Mouse (Mus musculus): Measurements from ENCODE around the gene 1110008L16Rik.
A peak's percentile ranks its signal among the peaks of the same experiment; 100 is the strongest.
"Not testable (repeated sequence)": the region's sequence is repeated elsewhere in the genome, so short reads cannot be mapped to it uniquely, and the experiment has no call there.

Gene 1110008L16Rik

DNA sequence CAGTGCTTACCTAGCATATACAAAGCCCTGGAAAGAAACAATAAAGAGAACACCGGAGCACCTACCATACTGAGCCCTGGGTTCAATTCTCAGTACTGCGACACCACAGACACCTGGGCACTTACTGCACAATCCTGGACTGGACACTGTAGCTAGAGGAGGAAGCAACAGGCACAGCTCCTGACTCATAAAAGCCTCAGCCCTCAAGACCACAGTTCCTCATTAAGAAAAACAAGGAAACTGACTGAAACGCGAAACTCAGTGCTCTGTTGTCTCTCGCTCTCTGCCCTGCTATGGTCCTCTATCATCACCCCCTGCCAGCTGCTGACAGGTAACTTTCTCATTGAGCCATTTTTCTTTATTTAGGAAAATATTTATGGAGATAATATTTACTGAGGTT is at the start of gene 1110008L16Rik:
1110008L16Rik (plus strand) TSS at position 242 of the 400 bp plus-strand sequence.
- no peak for DNase-seq

DNA sequence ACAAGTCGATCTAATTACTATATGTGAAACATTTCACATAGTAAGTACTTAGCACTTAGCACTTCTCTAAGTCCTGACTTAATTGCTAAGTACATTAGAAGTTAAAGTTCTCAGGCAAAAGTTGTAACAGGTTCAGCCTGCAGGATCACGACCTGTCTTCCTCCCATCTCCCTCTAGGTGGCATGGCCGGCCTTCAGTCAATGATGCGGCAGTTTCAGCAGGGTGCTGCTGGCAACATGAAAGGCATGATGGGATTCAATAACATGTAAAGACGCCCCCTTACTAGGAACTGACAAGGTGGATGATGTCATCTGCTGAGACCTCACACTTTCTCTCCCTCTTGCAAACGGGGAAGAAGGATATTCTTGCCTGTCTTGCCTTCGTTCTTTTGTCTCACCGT is 37.4 kb upstream of the 1110008L16Rik start:
- not testable (repeated sequence) for DNase-seq

DNA sequence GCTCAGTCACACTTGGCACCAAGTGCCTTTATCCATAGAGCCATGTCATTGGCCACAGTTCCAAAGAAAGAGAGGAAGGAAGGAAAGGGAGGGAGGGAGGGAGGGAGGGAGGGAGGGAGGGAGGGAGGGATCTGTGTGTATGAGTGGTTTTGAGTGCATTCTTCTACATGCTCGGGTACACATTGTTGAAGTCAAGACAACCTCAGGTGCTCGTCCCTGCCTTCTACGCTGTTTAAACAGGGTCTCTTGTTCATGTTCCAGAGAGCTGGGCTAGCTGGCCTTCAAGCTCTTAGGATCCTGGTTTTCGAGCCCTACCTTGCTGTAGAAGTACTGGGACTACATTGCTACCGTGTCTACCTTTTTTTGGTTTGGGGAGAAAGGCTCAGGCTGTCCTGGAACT is 36.0 kb upstream of the 1110008L16Rik start:
- not testable (repeated sequence) for DNase-seq

DNA sequence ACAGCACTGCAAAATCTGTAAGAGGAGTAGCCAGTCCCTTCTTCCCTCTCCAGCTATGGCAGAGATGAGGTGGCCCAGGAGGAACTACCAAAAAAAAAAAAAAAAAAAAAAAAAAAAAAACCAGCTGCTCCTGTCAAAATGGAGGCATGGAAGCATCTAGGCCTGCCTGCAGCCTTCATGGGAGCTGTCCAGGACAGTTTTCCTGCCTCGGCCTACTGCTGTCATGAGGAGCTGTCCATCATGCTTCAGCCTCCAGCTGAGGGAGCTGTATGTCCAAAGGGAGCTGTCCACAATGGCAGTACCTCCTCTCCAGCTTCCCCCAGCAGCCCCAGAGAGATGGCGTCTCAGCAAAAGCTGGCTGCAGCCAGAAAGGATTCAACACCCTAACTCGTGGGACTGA is 27.1 kb upstream of the 1110008L16Rik start:
- no peak for DNase-seq

DNA sequence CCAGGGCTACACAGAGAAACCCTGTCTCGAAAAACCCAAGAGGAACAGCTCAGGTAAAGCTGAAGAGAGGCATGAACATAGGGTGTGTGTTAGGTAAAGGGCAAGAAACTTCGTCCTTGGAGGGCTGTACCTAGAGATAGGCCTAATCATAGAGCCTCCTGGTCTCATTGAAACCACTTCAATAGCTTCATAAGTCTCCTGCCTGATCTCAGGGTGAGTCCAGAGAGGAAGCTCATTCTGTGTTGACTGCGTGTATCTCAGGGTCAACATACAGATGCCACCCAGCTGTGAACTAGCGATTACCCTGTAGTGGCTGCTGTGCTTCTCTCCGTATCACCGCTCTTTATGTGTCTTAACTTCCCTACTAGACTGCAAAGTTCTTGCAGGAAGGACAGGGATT is 21.8 kb upstream of the 1110008L16Rik start:
- not testable (repeated sequence) for DNase-seq

DNA sequence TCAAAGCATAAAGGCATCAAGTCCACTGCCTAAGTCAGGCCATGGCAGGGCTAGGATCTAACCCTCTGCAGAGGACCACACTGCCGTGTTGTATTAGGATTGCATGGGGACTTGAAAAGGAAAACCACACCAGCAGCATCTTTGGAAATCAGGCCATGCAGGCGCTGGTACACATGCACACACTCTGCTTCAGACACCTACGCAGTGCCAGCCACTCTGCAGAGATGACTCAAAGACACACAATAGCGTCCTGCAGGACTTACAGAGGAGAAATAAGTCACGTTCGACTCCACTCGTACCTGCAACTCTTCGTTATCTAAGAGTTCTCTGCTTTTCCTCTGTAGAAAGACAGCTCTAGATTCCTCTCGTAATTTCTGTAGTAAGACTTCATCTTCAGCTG is 1.3 kb upstream of the 1110008L16Rik start:
- no peak for DNase-seq

DNA sequence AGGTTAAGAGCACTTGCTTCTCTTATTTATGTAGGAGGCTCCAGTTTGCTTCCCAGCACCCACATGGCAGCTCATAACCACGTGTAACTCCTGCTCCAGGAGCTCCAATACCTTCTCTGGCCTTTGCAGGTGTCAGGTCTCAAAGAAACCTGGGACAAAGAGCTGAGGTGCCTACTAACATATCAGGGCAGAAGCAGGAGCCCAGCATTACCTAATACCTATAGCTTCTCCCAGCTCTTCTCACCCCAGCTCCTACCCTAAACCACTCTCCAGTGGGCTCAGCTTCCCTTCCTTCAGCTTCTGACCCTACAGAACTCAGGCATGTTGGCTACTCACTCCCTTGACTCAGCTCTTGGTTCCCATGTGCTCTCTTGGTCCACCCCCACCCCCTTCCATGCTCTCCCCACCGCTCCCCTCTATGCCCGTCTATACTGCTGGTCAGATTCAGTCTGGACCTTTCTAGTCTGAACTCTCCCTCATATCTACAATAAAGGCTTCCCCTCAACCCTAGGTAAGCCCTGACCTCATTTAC is 1.5 kb downstream of the 1110008L16Rik start:
- no peak for DNase-seq

DNA sequence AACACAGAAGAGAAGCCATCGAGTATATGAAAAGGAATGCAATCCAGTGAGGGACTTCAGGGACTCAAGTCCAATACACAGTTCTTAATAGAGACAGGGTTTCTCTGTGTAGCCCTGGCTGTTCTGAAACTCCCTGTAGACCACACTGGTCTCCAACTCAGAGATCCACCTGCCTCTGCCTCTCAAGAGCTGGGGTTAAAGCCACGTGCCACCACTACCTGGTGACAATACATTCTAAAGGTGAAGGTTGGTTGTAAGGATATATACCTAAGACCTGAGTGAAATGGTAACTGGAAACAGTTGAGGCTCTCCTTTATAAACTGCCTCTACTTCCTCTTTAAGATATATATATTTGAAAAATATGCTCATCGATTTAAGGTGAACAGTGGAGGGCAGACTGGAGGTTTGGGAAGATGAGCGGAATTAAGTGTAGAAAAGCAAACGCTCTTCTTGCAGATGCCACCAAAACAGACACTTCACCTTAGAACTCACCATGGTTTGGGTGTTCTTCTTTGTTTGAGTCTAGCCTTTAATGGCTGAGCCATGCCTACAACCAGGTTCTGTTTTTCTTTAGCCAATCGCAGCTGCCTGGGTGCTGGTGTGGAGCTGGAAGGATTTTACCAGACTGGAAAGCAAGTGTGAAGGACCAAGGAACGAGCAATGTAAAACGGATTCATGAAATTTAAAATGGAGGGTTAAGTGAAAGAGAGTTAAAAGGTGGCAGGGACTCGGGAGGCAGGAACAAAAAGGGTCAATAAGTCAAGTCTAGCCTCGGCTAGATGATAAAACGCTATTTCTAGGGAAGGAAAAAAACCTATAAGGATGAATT is 2.3 kb downstream of the 1110008L16Rik start:
- DNase-seq: no peak

DNA sequence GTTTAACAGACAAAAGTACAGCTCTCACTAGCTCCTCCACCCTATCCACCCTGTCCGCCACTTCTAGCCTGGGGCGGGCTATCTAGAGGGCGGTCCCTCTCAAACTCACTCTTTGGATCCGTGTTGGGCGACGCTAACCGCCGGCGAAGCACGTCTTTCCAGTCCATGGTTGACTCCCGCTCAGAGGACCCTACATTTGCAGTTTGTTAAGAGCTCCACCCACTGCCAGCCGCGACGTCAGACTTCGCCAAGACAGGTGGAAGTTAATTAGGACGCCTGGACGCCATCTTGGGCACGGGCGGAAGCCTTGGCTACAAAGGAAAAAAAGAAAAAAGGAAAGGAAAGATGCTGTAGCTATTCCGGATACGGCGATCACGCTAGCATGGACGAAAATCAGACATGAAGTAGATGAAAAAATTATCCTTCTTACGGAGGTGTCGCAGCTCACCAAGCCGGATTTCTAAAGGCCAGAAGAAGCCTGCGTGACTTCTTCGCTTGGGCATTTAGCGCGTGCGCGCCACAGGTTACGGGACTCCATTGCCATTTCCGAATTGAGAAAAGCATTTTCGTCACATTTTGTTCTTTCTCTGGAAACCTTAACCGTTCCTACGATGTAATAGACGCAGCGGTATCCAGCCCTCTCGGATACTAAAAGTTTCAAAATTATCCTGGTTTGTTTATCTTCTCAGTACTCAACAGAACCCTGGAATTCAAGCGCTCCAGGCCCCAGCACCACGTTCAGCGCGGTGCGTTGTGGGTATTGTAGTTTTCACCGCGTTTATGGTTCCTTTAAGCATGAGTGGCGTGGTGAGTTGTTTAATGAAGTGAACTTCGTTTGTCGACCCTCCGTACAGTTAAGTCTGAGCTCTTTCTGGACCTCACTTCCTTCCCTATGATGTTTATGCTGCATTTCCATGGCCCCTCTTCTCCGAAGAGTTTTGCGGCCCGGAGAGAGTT is 3.4 kb downstream of the 1110008L16Rik start, which contains the start of gene Ppp2r3c:
Ppp2r3c (minus strand) TSS at position 514 of the 957 bp plus-strand sequence.
- peak; percentile 86 for DNase-seq

DNA sequence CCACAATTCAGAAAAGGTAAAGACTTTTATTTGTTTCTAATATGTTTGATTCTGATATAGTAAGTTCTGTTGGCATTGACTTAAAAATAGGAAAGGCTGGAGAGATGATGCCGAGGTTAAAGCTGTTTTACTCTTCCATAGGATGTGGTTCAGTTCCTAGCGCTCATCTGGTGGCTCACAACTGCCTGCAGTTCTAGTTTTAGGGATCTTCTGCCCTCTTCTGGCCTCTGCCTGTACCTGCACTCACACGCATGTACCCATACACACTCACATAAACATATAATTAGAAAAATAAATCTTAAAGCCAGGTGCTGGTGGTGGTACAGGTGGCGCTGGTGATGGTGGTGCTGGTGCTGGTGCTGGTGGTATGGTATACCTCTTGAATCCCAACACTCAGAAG is 7.0 kb downstream of the 1110008L16Rik start:
- DNase-seq: no peak

DNA sequence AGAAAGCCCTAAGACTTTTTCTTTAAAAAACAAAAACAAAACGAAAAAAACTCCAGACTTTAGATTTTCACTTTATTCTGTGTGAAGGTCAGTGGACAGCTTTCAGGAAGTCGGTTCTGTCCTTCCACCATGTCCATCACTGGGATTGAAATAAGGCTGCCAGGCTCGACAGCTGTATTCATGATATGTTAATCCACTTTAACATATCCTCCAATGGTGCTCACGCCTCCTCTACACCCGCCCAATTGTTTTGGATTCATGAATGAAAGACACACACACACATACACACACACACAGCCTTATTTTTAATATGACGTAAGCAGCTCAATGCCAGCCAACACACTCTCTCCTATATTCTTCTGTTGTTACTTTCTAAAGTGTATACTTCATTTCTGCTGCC is 8.2 kb downstream of the 1110008L16Rik start:
- DNase-seq: no peak

DNA sequence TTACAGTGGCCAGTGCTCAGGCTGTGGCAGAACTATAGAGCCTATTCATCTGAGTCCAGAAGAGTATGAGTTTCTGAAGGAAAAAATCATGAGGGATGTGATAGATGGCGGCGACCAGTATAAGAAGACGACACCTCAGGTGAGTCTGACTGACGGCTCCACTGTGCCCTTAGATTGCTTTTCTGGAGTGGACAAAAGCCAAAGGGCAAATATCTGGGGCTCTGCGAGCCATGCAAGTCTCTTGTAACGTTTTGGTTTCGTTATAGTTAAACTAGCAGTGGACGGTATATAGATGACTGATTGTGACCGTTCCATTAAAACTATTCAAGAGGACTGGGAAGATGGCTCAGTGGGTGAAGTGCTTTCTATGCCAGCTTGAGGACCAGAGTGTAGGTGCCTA is 9.4 kb downstream of the 1110008L16Rik start:
- no peak for DNase-seq

DNA sequence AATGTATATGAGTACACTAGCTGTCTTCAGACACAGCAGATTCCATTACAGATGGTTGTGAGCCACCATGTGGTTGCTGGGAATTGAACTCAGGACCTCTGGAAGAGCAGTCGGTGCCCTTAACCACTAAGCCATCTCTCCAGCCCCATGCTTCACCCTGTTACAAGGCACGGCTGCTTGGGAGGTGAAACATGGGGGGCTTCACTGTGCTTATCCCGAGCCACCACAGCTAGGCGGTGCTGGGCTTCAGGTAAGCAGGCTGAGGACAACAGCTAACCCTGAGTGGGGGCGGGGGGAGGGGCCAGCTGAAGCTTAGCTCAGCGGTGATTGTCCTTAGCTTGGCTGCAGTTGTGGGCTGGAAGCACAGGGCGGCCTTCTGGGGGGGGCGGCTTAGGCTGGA is 10.1 kb downstream of the 1110008L16Rik start:
- DNase-seq: no peak

DNA sequence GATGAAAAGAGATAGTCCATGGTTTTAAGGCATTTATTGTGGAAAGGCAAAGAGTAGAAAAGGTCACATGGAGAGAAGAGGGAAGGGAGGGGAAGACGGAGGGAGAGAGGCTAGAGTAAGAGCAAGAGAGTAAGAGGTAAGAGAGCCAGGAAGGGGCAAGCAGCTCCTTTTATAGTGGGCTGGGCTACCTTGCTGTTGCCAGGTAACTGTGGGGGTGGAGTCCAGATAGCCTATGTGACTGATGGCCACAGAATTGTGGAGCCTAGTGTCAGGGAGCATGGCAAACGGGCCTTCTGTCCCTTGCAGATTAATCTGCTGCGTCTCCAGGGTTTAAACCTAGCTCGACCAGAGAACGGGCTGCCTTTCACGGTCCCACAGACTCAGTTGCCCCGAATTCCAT is 12.5 kb downstream of the 1110008L16Rik start:
- DNase-seq: no peak

DNA sequence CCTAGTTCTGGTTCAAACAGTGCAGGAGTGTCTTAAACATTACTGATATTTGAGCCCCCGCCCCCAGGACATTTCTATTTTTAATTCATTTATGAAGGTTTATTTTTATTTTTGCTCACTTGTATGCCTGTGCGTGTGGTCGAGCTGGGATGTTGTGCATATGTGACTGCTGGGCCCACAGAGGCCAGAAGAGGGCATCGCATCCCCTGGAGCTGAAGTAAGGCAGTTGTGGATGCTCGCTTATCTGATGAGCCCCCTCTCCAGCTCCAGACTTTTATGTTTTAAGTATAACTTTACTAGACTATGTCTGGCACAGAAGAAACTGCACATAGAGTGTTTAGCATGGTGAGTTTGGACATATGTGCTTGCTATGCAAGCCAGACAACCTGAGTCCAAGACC is 14.5 kb downstream of the 1110008L16Rik start:
- DNase-seq: no peak

DNA sequence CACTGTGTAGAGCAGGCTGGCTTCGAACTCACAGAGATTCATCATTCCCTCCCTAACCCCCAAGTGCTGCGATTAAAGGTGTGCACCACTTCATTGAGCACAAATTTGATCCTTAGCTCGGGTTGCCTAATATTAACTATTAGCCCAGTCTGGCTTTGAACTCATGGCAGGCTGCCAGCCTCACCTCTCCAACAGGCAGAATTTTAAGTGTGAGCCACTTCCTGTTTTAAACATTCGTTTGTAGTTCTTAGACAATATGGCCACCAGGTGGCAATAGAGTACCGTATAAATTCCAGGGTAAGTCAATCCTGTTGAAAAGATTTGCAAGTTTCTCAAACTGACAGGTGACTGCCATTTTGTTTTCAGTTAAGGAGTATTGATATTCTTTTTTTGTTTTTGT is 15.8 kb downstream of the 1110008L16Rik start:
- peak; percentile 75 for DNase-seq

DNA sequence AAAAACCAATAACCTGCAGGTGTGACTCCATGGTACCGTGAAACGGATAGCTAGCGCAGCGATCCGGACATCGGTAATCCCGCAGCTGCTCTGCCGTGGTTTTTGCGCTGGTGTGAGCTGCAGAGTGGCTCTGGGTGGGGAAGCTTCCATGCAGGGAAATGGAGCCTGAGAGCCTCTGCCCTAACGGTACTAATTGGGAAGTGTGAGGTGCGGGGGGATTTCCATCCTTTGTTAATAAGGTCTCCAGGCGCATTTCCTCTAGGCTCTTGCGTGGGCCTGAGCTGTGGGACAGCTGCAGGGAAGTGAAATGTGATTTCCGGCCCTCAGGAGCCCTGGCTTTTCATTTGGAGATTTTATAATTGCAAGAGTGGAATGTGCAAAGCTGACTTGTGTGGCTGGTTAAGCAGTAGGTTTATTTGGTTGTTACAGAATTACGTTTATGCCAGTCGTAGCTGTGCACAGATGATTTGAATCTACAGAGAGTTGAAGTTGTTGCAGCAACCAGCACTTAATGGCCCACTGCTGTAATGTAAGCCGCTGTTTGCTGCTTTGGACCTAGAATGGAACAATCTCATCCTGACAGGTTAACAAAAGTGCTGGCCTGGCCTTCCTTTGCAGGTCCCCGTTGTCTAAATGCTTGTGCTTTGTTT is 22.4 kb downstream of the 1110008L16Rik start:
- no peak for DNase-seq

DNA sequence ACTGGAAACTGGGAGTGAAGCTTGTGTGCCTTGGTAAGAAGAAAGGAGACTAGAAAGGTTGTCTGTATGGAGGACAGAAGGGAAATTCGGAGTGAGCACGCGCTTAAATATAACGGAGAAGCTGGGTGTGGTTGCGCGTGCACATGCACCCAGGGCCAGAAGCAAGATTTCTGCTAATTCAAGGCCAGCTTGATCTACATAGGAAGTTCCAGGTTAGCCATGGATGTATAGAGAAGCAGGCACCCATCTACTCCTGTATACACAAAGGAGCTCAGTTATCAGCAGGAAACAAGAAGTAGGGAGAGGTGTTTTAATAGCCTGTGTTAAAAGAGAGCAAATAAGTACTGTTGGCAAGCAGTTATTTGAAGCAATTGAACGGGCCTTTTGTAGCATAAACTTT is 26.3 kb downstream of the 1110008L16Rik start:
- DNase-seq: no peak

DNA sequence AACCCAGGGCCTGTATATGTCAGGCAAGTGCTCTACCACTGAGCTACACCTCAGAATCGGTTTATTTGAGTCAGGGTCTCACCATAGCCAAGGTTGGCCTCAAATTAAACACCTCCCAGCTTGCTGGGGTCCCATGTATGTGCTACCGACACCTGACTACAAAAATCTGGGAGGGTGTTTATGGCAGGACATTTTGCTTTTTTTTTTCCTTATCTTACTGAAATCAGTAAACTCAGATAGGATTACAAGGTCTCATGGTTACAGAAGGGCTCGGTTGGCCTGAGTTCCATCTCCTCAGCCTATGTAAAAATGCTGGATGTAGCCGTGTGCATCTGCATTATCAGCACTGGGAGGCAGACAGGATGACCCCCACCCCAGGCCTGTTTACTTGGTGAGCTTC is 29.4 kb downstream of the 1110008L16Rik start:
- DNase-seq: no peak

DNA sequence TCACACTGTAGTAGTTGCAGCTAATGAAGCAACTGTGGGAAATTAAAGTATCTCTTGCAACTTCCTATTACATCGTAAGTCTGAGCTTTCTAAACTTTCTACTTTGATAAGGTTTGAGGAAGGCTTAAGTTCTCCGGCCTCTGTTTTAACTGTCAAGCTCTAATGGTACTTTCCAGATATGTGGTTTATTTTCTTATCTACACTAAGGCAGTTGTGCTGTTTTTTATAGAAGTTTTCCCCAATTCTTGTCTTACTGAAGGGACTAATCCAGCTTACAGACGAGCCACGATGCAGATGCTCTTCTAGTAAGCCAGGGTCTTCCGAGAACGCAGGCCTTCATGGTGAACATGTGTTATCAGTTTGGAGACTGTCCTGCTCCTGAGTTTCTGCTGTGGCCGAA is 30.0 kb downstream of the 1110008L16Rik start:
- DNase-seq: no peak

DNA sequence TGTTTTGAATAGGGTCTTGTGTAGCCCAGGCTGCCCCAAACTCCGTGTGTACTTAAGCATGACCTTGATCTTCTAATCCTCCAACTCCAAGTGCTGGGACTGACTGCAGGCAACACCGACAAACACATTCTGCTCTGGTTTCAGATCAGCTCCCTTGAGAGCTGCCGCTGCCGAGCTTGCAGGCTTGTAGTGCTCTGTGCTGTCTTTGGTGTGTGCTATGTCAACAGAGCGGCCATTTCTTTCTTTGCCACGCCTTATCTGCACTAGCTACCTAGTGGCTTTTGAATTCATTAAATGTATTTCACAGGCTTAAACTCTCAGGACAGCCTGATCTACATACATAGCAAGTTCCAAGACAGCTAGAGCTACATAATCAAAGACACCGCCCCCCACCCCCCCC is 34.3 kb downstream of the 1110008L16Rik start:
- no peak for DNase-seq

DNA sequence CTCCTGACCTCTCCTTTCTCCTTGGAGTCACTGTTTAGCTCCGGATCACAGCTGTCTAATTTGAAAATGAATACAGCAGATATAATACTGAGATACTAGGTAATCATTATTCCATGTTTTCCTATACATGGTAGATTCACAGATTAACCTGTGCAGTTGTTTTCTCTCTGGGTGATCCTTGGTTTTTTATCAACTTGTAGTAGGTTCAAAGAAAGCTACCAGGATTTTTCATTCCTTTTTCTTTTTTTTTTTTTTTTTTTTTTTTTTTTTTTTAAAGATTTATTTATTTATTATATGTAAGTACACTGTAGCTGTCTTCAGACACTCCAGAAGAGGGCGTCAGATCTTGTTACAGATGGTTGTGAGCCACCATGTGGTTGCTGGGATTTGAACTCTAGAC is 39.1 kb downstream of the 1110008L16Rik start:
- DNase-seq: not testable (repeated sequence)

DNA sequence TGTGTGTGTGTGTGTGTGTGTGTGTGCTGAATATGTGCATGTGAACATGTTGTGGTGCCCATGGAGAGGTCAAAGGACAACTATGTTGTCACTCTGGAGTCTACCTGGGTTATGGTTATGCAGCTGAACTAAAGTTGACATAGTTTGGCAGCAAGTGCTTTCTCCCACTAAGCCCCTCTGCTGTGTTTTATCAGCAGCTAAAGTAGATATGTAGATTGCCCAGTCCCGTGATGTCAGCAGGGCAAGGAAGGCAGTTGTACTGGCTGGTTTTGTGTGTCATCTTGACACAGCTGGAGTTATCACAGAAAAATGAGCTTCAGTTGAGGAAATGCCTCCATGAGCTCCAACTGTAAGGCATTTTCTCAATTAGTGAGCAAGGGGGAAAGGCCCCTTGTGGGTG is 43.7 kb downstream of the 1110008L16Rik start:
- DNase-seq: not testable (repeated sequence)
